Mouse (Mus musculus) small intestine, adult 2 months (tissue): ENCODE measurements around the gene 6030408B16Rik.

Source experiments
- CTCF ChIP-seq: fragments of 200-500 bp; IDR thresholded peaks from 2 replicates; pipeline ENCODE4 v1.5.1; 2012; ENCODE audit warnings: low read depth, mild to moderate bottlenecking, control low read depth, inconsistent platforms, low read length, moderate library complexity, mixed read lengths; ENCODE audit not compliant: insufficient replicate concordance, insufficient read length; ENCODE audit errors: extremely low read depth
- POLR2A ChIP-seq: fragments of 200-500 bp; IDR thresholded peaks from 2 replicates; pipeline ENCODE4 v1.6.1; 2012; ENCODE audit warnings: low read depth, mild to moderate bottlenecking, control low read depth, inconsistent platforms, low read length, moderate library complexity

- no peak for TF ChIP-seq POLR2A
- TF ChIP-seq CTCF, result no peak
Observed at GRCm38 (mm10) chr15:101333648-101334047, 40.6 kb downstream of the 6030408B16Rik start.
